Mouse (Mus musculus) midbrain, embryonic 11.5 days (tissue): ENCODE measurements around the gene Emc7. TPM values are rescaled to one million over a fixed set of nuclear protein-coding genes. Genes with fewer than 3 reads are reported as not detected.

ENCODE experiments used
- polyA plus RNA-seq: library from polyadenylated mRNA; unstranded; fragments of >200 nt; fragmentation: Nextera tagmentation; extraction: Ambion mirVana; gene quantifications from 2 replicates; pipeline ENCODE4 v1.2.1, GENCODE M21; 2014

The Emc7 gene
- polyA plus RNA-seq, 1 experiment from 2014 or later = 11.2 TPM

Other genes with a start within 250 kb of the Emc7 start
- 8.9 and 9.3 TPM in 2 replicates for gene Lpcat4, start 215.5 kb upstream of the Emc7 start, polyA plus RNA-seq
- gene Nutm1, start 195.7 kb upstream of the Emc7 start, polyA plus RNA-seq = not detected in 2 replicates
- gene Nop10, start 193.1 kb upstream of the Emc7 start, polyA plus RNA-seq = 160 and 161 TPM in 2 replicates
- 14.4 and 16.0 TPM in 2 replicates for gene Slc12a6, start 189.2 kb upstream of the Emc7 start, polyA plus RNA-seq
- gene Gm21985, start 188.7 kb upstream of the Emc7 start, polyA plus RNA-seq = not detected in 2 replicates
- gene Emc4, start 87.0 kb upstream of the Emc7 start, polyA plus RNA-seq = 112 and 115 TPM in 2 replicates
- gene Katnbl1, start 75.8 kb upstream of the Emc7 start, polyA plus RNA-seq = 54.4 and 55.0 TPM in 2 replicates
- not detected in 2 replicates for gene Chrm5, start 25.8 kb downstream of the Emc7 start, polyA plus RNA-seq
- gene Aven, start 38.0 kb downstream of the Emc7 start, polyA plus RNA-seq = 6.7 and 6.9 TPM in 2 replicates